Mouse (Mus musculus) embryonic fibroblast, embryonic 13.5 days (primary cell): Measurements from ENCODE around the gene Atp5d. TPM values are rescaled to one million over a fixed set of nuclear protein-coding genes. Genes with fewer than 3 reads are reported as not detected.

ENCODE experiments used
- H3K27ac ChIP-seq: 2 replicates; pipeline ENCODE4 v1.5.1; 2012; ENCODE audit warnings: low read length, control low read depth, inconsistent platforms; ENCODE audit not compliant: insufficient read depth
- H3K4me1 ChIP-seq: 2 replicates; pipeline ENCODE4 v1.6.1; 2011; ENCODE audit warnings: low read length; ENCODE audit not compliant: control insufficient read depth, insufficient read depth
- H3K4me3 ChIP-seq: 2 replicates; pipeline ENCODE4 v1.5.1; 2011; ENCODE audit warnings: mild to moderate bottlenecking, control low read depth, low read length; ENCODE audit not compliant: insufficient read depth
- CTCF ChIP-seq: IDR thresholded peaks from 2 replicates; pipeline ENCODE4 v1.5.1; 2011; ENCODE audit warnings: mild to moderate bottlenecking, control low read depth, low read length, moderate library complexity, borderline replicate concordance; ENCODE audit not compliant: insufficient read depth
- POLR2A ChIP-seq: IDR thresholded peaks from 2 replicates; pipeline ENCODE4 v1.6.1; 2011; ENCODE audit warnings: low read depth, mild to moderate bottlenecking, control low read depth, low read length, moderate library complexity
- polyA plus RNA-seq: library from polyadenylated mRNA; stranded (reverse); fragments of >200 nt; gene quantifications from 2 replicates; pipeline ENCODE4 v1.2.4, GENCODE M21; 2011; ENCODE audit warnings: low read depth; ENCODE audit not compliant: missing spikeins, insufficient read length

The Atp5d gene
- polyA plus RNA-seq, 1 experiment = 202 TPM

- TF ChIP-seq CTCF = no peak
- TF ChIP-seq POLR2A = no peak
- Histone ChIP-seq H3K4me3 (peak overlapping the region; percentile 24; the same call in 1 of the 2 replicates), H3K27ac (no peak overlapping the region), H3K4me1 (peaks cover 2% of the 10 kb centered on the region; the same call in 1 of the 2 replicates)
Observed at GRCm38 (mm10) chr10:80190491-80191051, 52.1 kb downstream of the Atp5d start.

- no peak overlapping the region for H3K4me3 ChIP-seq
- peaks cover 2% of the 10 kb centered on the region; the same call in 1 of the 2 replicates for H3K4me1 ChIP-seq
- TF ChIP-seq CTCF (no peak), POLR2A (no peak)
- no peak overlapping the region for H3K27ac ChIP-seq
Observed at GRCm38 (mm10) chr10:80193976-80194375, 55.5 kb downstream of the Atp5d start.

- Histone ChIP-seq H3K4me1 (peaks cover 2% of the 10 kb centered on the region; the same call in 1 of the 2 replicates), H3K27ac (no peak overlapping the region), H3K4me3 (no peak overlapping the region)
- TF ChIP-seq CTCF (no peak), POLR2A (no peak)
Observed at GRCm38 (mm10) chr10:80194441-80194840, 56.0 kb downstream of the Atp5d start.

Other genes starting within 250 kb of the Atp5d start
- gene Cfd, start 247.8 kb upstream of the Atp5d start, polyA plus RNA-seq = not detected in 2 replicates
- gene Med16, start 229.7 kb upstream of the Atp5d start, polyA plus RNA-seq = 15.2 and 16.1 TPM in 2 replicates
- gene Gm26602, start 227.8 kb upstream of the Atp5d start, polyA plus RNA-seq = not detected in 2 replicates
- 0.44 TPM in 1 of 2 replicates, not detected in the other for gene Kiss1r, start 221.7 kb upstream of the Atp5d start, polyA plus RNA-seq
- 66.3 and 86.3 TPM in 2 replicates for gene R3hdm4, start 217.4 kb upstream of the Atp5d start, polyA plus RNA-seq
- gene Arid3a, start 211.6 kb upstream of the Atp5d start, polyA plus RNA-seq = 5.2 and 6.0 TPM in 2 replicates
- gene Wdr18, start 178.5 kb upstream of the Atp5d start, polyA plus RNA-seq = 29.2 and 29.3 TPM in 2 replicates
- 0.15 and 0.16 TPM in 2 replicates for gene Grin3b, start 167.9 kb upstream of the Atp5d start, polyA plus RNA-seq
- gene Tmem259, start 154.3 kb upstream of the Atp5d start, polyA plus RNA-seq = 73.4 and 78.1 TPM in 2 replicates
- gene Cnn2, start 150.0 kb upstream of the Atp5d start, polyA plus RNA-seq = 642 and 721 TPM in 2 replicates
- 3.5 and 4.0 TPM in 2 replicates for gene Abca7, start 142.1 kb upstream of the Atp5d start, polyA plus RNA-seq
- gene Arhgap45, start 122.0 kb upstream of the Atp5d start, polyA plus RNA-seq = 1.7 and 3.1 TPM in 2 replicates
- gene Polr2e, start 98.8 kb upstream of the Atp5d start, polyA plus RNA-seq = 46.3 and 61.0 TPM in 2 replicates
- gene Gpx4, start 91.5 kb upstream of the Atp5d start, polyA plus RNA-seq = 214 and 217 TPM in 2 replicates
- 50.7 and 53.5 TPM in 2 replicates for gene Sbno2, start 33.1 kb upstream of the Atp5d start, polyA plus RNA-seq
- gene Stk11, start 22.8 kb upstream of the Atp5d start, polyA plus RNA-seq = 80.8 and 91.7 TPM in 2 replicates
- gene Cbarp, start 2.2 kb downstream of the Atp5d start, polyA plus RNA-seq = 24.1 and 28.4 TPM in 2 replicates
- 101 TPM in 2 replicates for gene Midn, start 9.6 kb downstream of the Atp5d start, polyA plus RNA-seq
- gene Cirbp, start 27.4 kb downstream of the Atp5d start, polyA plus RNA-seq = 29.2 and 50.2 TPM in 2 replicates
- gene 1600002K03Rik, start 34.3 kb downstream of the Atp5d start, polyA plus RNA-seq = 8.4 and 12.2 TPM in 2 replicates
- gene Efna2, start 40.9 kb downstream of the Atp5d start, polyA plus RNA-seq = 5.2 and 8.3 TPM in 2 replicates
- 24.0 and 29.1 TPM in 2 replicates for gene Mum1, start 87.8 kb downstream of the Atp5d start, polyA plus RNA-seq
- 65.5 and 65.7 TPM in 2 replicates for gene Ndufs7, start 110.5 kb downstream of the Atp5d start, polyA plus RNA-seq
- gene Gamt, start 122.4 kb downstream of the Atp5d start, polyA plus RNA-seq = 19.9 and 21.9 TPM in 2 replicates
- gene Dazap1, start 122.9 kb downstream of the Atp5d start, polyA plus RNA-seq = 117 and 142 TPM in 2 replicates
- gene Rps15, start 153.8 kb downstream of the Atp5d start, polyA plus RNA-seq = 2,340 and 2,493 TPM in 2 replicates
- 2.5 and 3.7 TPM in 2 replicates for gene Apc2, start 157.3 kb downstream of the Atp5d start, polyA plus RNA-seq
- 16.4 and 18.6 TPM in 2 replicates for gene 2310011J03Rik, start 181.9 kb downstream of the Atp5d start, polyA plus RNA-seq
- 0.42 and 0.81 TPM in 2 replicates for gene Pcsk4, start 190.9 kb downstream of the Atp5d start, polyA plus RNA-seq
- gene Reep6, start 191.3 kb downstream of the Atp5d start, polyA plus RNA-seq = 1.5 and 1.7 TPM in 2 replicates
- gene Adamtsl5, start 209.8 kb downstream of the Atp5d start, polyA plus RNA-seq = 22.9 and 30.1 TPM in 2 replicates
- not detected in 2 replicates for gene Plk5, start 217.8 kb downstream of the Atp5d start, polyA plus RNA-seq
- 39.1 and 40.4 TPM in 2 replicates for gene Mex3d, start 249.0 kb downstream of the Atp5d start, polyA plus RNA-seq